Mouse (Mus musculus): ENCODE data around the gene Kctd8. TPM values are rescaled to one million over a fixed set of nuclear protein-coding genes. Genes with fewer than 3 reads are reported as not detected.

Gene Kctd8
- polyA plus RNA-seq, 1 experiment from 2014 or later, result not detected

GRCm38 (mm10) chr5:69088912-69089311 is 252.6 kb downstream of the Kctd8 start:
- no peak for ATAC-seq (ENCODE audit: low read depth)
- Histone ChIP-seq H3K27ac (ENCODE audit: low read length) (no peak overlapping the region), H3K36me3 (ENCODE audit: control insufficient read depth, insufficient read depth) (no peaks in the 10 kb centered on the region), H3K9me3 (replicated peaks; ENCODE audit: control insufficient read depth, low read length) (no peaks in the 10 kb centered on the region), H3K4me2 (ENCODE audit: low read depth, low read length) (no peak overlapping the region), H3K9ac (ENCODE audit: low read depth, low read length) (no peak overlapping the region), H3K4me1 (ENCODE audit: control insufficient read depth, low read depth, low read length) (no peaks in the 10 kb centered on the region), H3K27me3 (ENCODE audit: control insufficient read depth, insufficient read depth, low read depth, low read length) (no peaks in the 10 kb centered on the region), H3K4me3 (ENCODE audit: low read depth, low read length) (no peak overlapping the region)

Small RNA genes lying within 50 kb of the gene (microRNA-seq; reads per million reads assigned to microRNA genes)
- not detected for gene Gm24368

Other genes with a start within 250 kb of the Kctd8 start
- gene Yipf7, start 201.0 kb upstream of the Kctd8 start, polyA plus RNA-seq (2015; fragmentation: Nextera tagmentation; extraction: Ambion mirVana), result 0.22 and 0.33 TPM in 2 replicates
- gene Guf1, start 215.2 kb upstream of the Kctd8 start, polyA plus RNA-seq (2015; fragmentation: Nextera tagmentation; extraction: Ambion mirVana), result 9.3 and 10.0 TPM in 2 replicates